Mouse (Mus musculus) left cerebral cortex, postnatal 36 days (tissue): Measurements from ENCODE around the gene Prkag2. TPM values are rescaled to one million over a fixed set of nuclear protein-coding genes. Genes with fewer than 3 reads are reported as not detected.
"Not testable (repeated sequence)": the region's sequence is repeated elsewhere in the genome, so short reads cannot be mapped to it uniquely, and the experiment has no call there.

Experiments
- DNase-seq, 2 experiments: peaks; one replicate each; pipeline ENCODE4 v3.0.0; 2021 to 2022; ENCODE audit warnings: low spot score in 2 of 2, mixed read lengths in 1 of 2
- intact Hi-C: fragments of 180-260 bp; cut with DNase I; formaldehyde crosslinking; loops from one replicate; pipeline ENCODE4 v1.15.1; 2025
- total RNA-seq, 2 experiments: library from RNA; stranded (reverse); gene quantifications; 2 replicates each; pipeline ENCODE4 v1.2.3; 2021

The Prkag2 gene
- total RNA-seq, 2 experiments from 2014 or later = 90.6 to 123 TPM

GRCm38 (mm10) chr5:24822781-24823180 is 277.7 kb downstream of the Prkag2 start:
- intact Hi-C loops = no loop called here
- no peak for DNase-seq

DNA sequence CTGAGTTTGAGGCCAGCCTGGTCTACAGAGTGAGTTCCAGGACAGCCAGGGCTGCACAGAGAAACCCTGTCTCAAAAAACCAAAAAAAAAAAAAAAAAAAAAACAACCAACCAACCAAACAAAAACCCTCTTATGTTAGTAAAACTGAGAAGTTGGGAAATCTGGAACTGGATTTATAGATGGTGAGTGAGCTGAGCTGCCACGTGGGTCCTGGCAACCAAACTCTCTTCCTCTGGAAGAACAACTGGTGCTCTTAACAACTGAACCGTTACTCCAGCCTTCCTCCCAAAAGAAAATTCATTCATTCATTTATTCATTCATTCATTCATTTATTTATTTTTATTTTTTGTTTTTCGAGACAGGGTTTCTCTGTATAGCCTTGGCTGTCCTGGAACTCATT is 278.2 kb downstream of the Prkag2 start:
- intact Hi-C loops, DNase-seq: not testable (repeated sequence)

- intact Hi-C loops = no loop called here
- no peak for DNase-seq
Observed at GRCm38 (mm10) chr5:24821403-24821841, 279.0 kb downstream of the Prkag2 start.

DNA sequence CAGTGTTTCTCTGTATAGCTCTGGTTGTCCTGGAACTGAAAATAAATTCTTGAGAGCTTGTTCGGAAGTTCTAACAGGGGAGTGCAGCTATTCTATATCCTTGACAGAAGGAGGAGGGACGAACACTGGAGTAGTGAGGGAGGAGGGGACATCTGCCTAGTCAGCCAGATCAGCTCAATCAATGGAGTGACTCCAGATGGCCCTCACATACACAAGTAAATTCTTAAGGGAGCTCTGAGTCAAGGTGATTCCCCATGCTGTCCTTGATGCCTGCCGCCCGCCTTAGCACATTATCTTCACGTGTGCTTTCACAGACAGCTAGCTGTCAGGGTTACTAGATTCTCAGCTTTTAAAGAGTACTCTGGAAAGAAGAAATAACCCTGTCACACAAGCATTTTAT is 279.8 kb downstream of the Prkag2 start:
- intact Hi-C loops = no loop called here
- DNase-seq = no peak

GRCm38 (mm10) chr5:24817191-24817590 is 283.3 kb downstream of the Prkag2 start:
- DNase-seq = no peak
- intact Hi-C loops = no loop called here

DNA sequence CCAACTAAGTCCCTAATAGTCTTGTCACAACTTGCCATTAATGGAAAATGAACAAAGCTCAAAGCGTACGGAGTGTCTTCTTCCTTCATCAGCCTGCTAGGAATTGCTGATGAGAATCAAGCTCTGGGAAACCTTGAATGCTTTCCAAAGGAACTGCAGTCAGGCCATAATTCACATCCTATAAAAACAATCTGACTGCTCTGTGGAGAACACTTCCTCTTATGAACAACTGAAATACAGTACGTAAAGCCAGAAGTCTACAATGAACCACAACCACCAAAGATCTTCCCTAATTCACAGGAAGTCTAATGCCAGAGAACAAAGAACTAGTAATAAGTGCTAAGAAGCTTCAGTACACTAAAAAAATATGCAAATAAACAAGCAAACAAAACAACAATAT is 286.5 kb downstream of the Prkag2 start:
- DNase-seq = no peak

GRCm38 (mm10) chr5:24813005-24813404 is 287.4 kb downstream of the Prkag2 start:
- no peak for DNase-seq
- intact Hi-C loops = no loop called here

More for the DNA sequence above, 286.5 kb downstream of the Prkag2 start:
- intact Hi-C loops = no loop called here

Other genes with a start within 250 kb of the Prkag2 start
- not detected for gene Galntl5, start 80.8 kb upstream of the Prkag2 start, total RNA-seq
- gene Galnt11, start 121.3 kb upstream of the Prkag2 start, total RNA-seq = 10 to 100 TPM; 46.1 to 49.0 TPM
- not detected for gene E130116L18Rik, start 122.5 kb upstream of the Prkag2 start, total RNA-seq